Mouse (Mus musculus) layer of hippocampus, postnatal 25 days (tissue): ENCODE results near the gene Figla. TPM values are rescaled to one million over a fixed set of nuclear protein-coding genes. Genes with fewer than 3 reads are reported as not detected.
"Not testable (repeated sequence)": the region's sequence is repeated elsewhere in the genome, so short reads cannot be mapped to it uniquely, and the experiment has no call there.

Experiments
- DNase-seq, 2 experiments: peaks; one replicate each; pipeline ENCODE4 v3.0.0; 2022; ENCODE audit warnings: mixed read lengths in 2 of 2, low spot score in 1 of 2; ENCODE audit errors: extremely low spot score in 1 of 2
- total RNA-seq, 2 experiments: library from RNA; stranded (reverse); gene quantifications; 2 replicates each; pipeline ENCODE4 v1.2.3; 2021

Figla gene
- total RNA-seq = not detected

DNA sequence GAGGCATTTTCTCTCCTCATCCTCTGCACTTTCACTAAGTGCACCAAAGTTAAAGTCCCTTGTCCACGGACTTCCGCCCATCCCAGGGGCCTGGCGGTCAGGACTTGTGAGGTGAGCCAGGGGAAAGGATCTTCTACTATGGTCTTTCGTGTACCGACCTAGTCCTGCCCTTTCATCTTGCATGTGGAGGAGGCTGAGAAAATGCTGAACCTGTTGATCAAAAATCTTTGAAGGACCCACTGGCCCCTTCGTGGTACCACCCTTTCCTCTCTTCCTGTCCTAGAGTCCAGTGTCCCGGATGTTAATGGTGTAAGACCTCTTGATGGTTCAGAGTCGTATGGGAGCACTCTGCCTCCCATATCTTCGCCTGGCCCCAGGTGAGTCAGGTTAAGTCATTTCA, at the start of gene Figla:
Figla (plus strand) TSS at position 301 of the 400 bp plus-strand sequence.
- DNase-seq = no peak

DNA sequence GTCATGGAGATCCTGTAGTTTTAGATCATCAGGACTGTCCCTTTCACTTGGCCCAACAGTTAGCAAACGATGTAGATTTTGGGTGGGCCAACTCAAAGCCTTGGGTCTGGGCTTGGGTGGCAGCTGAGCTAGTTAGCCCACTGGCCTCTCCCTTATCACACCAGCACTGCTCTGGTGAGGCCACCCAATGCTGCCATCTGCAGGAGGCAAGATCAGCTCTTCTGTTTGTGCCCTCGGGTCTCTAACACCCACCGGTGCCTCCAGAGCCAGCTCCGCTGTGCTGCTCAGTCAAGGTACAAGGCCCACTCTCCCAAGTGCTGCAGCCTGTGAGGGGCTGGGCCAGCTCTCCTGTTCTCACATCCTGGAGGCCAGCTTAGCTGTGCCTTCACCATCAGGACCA, 49.3 kb upstream of the Figla start:
- no peak for DNase-seq

DNA sequence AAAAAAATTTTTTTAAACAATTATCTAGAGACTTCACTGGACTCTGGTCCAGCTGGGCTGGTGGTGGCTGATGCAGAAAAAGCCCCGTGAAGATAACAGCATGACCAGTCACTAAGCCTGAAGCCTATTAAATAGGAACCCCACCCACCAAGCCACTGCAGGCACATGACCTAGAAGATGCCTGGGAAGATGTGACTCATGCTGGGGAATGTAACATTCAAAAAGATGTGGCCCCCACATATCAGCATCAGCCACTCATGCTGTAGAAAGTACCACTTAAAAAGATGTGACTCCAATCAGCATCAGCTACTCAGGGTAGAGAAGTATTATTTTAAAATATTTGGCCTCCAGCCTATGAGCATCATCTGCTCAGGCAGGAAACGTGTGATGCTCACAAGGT, 46.1 kb upstream of the Figla start:
- DNase-seq = no peak

DNA sequence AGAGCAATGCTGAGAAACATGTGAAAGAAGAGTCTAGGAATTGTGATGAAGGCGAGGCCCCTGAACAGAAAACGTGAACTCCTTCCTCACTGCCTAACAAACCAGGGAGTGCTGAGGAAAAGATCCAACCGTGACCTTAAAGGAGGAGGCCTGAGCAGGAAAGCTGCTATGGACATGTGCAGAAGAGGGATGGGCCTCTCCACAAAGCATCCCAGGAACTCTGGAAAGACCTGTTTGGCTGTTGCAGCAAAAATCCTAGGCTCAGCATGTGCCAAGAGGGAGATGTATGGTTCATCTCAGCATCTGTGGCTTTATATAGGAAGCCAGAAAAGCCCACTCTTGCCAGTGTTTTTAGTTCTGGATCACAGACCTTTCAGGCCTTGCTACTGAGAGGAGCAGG, 43.3 kb upstream of the Figla start:
- no peak for DNase-seq

DNA sequence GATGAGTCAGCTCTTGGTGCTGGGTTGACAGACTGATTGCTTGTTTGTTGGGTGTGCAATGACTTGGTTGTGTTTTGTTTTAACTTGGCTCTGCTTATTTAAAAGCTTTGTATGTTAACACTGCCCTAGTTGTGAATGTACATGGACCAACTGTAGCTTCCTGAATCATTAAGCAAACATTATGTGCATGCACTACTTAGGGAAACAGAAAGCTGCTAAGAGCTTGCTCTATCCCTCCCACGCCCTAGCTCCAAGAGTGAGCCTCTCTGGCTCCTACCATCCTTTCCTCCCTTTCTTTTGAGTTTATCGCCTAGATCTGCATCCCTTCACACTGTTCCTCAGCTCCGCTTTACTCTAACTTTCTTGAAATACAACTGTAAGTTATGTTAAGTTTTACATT, 42.6 kb upstream of the Figla start:
- no peak for DNase-seq

DNA sequence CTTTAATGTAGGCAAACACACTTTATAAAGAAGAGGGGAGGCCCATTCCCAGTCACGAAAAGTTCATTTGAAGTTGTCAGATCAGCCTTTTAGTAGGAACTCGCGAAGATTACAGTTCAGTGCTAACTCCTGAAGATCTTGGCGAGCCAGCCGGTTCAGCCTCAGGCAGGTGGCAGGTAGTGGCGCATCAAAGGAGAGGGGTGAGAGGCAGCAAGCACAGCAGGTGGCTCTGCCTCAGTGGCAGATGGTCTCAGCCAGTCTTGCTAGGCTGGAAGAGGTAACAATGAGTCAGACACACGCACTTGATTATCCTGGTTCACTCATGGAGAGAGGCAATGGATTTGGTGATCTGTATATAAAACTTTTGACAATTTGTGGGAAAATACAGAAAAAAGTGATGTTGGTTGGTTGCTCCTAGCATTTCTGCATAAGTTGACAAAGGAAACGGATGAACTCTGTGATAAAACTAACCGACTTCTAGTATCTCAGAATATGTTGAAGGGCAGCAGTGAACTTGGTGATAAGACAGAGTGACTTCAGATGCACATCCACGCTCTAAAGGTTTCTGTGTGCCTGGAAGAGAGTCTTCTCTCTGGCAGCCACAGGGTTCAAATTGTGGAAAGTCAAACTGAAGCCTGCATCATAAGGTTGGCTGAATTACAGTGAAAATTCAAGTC, 40.9 kb upstream of the Figla start:
- no peak for DNase-seq

DNA sequence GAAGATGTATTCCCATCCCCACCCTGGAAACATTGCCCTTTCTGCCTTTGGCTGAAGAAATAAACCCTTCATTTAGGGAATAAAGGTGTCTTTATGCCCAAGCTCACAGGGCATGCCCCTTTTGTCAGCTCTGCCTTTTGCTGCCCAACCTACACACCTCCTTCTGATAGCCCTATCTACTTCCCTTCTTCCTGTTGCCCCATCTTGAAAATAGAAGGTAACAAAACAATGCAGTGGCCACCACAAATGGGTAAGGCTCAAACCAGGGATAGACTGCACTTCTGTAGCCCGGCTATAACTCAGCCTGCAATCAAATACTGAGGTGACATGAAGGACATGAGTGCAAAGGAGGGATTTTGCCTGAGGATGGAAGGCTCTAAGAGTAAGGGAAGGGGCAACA, 40.2 kb upstream of the Figla start:
- no peak for DNase-seq

DNA sequence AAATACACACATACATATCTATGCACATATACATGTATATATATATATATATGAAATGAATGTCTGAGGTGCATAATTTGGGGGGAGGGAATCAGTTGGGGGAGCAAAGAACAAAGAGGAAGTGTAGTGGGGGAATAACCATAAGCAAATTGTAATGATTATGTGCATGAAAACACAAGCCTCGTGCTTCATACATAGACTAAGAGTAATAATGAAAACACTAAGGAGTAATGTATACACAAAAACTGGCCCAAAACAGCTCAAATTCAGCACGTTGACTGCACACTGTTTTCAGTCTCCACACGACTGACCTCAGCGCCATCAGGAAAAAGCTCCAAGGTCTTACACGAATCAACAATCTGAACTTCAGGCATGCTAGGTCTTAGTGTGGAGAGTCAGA, 39.7 kb upstream of the Figla start:
- no peak for DNase-seq

DNA sequence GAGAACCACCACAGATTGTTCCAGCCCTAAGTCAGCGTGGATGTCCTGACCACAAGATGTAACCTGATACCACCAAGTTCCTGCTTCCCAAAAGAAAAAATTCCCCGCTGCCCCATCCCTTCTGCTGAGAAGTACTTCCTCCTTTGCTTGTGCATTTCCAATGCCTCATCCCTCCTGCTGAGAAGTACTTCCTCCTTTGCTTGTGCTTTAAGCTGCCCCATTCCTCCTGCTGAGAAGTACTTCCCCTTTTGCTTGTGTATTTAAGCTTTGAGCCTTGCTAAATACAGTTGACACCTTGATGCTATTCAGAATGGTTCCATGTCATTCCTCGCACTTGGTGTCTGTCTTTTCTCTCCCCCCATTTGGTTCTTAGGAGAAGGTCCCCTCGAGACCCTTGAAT, 37.2 kb upstream of the Figla start:
- DNase-seq = not testable (repeated sequence)

DNA sequence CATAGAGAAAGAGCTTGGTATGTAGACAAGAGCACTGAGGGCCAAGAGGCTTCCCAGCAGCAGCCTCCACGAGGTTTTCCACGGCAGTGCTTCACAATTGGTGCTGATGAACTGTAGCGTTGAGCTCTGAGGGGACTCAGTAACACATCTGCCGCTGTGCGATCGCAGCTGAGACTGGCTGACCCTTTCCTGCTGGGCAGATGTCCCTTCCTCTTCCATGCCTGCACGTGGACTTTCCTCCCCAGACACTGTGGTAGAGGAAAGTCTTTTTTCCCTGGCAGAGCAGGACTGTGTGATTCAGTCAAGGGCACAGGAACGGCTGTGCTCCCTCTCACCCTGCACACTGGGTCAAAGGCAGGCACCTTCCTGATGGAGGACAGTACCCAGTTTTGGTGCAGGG, 31.6 kb upstream of the Figla start:
- DNase-seq = no peak

DNA sequence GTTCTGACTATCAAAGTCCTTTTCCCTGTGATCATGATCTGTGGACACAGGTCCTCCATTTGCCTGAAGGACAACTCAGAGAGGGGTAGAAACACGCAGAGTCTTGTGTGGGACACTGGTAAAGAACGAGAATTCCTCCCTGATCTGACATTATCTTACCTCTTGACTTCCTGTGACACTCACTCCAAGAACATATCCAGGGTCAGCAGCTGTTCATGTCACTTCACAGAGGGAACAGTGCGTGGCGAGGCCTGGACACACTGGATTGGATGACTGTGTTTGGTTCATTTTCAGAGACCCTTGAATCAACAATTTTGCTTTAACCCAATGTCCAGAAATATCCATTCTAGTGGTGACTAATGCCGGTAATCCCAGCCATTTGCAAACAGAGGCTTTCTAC, 26.4 kb upstream of the Figla start:
- not testable (repeated sequence) for DNase-seq

DNA sequence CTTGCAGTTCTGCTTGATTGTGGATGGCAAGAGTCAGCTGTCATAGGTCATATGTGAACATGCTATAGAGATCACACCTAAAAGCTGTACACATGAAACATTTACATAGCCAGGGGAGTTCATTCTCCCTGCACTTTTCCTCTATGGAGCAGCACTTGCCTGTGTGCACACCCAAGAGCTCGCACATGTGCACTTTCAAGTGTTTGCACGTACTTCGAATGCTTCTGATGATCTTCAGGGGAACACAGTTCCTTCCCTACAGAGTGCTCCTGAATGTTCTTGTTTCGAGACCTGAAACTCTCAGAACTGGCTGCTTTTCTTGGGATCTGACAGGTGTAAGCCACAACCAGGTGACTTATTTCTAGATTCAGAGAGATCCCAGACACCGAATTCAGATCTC, 25.2 kb upstream of the Figla start:
- DNase-seq = not testable (repeated sequence)

DNA sequence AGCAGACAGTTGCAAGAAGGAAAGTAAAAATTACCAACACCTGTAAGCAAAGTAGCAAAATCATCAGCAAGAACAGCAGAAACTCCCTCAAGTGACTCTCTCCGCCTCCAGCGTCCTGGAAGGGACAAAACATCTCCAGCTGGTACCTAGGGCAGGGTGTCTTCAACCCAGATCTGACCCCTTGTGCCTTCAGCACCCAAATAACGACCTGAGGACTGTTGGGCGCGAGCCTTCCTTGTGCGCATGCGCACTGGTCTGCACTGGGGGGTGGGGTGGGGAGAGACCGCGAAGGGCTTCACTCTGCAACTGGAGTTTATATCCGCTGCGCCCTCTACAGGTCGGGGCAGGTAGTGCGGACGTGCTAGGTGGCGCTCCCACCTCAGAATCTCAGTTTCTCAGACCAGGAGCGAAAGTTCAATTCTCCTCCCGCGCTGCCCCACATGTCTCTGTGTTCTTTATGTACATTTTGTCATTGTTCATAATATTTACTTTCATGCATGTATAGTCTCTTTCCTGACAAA, 12.5 kb upstream of the Figla start:
- DNase-seq = no peak

DNA sequence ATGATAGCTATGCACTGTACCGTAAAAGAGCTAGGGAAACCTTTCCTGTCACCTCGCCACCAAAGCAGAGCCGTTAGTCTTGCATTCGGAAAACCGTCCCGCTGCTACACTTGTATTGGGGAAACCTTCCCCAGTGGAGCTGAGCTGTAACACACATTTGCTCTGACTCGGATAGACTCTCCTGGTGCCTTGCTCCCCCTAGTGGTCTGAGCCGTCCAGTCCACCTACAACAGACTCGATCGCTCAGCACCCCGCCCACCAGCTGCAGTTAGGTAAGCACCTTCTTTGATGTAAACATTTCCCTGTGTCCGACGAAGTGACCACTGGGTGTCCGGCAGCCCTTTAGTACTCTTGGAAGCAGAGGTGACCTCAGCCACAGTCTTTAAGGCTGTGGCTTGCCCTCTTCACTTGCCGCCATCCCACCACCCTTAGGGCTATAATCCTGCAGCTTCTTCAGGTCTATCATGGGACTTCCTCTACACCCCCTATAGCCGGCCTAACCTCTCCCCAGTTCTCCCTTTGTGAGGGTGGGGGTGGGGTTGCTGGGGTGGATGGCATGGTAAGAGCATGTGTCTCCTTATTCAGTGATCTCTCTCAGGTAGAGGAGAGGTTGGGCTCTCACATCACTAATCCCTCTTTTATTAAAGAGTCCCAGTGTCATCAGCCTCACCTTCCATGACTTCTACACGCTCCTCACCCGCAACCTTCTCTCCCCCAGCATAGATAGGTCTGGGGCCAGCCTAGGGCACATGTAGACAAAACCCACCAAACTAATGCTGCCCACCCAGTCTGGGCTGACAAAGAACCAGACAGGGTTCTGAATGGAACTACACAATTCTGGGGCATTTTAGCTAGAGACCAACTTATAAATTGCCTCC, 11.5 kb upstream of the Figla start:
- peak; percentile 35 to 73 for DNase-seq

DNA sequence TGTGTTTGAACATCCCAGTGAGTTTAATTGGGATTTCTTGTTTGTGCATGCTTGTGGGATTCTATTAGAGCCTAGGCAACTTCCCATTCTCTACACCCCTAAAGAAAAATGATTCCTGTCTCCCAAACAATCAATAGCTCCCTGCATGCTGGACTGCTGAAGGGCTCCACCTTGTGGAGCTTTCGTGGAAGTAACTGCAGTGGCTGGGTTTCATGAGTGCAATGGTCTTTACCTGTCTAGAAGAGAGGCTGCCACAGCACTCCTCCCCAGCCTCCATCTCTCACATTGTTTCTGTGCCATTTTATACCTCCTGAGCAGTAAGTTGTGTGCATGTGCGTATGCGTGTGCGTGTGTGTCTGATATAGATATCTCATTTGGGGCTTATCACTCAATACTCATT, 6.0 kb upstream of the Figla start:
- peak in 1 of 2 experiments; percentile 48 for DNase-seq

DNA sequence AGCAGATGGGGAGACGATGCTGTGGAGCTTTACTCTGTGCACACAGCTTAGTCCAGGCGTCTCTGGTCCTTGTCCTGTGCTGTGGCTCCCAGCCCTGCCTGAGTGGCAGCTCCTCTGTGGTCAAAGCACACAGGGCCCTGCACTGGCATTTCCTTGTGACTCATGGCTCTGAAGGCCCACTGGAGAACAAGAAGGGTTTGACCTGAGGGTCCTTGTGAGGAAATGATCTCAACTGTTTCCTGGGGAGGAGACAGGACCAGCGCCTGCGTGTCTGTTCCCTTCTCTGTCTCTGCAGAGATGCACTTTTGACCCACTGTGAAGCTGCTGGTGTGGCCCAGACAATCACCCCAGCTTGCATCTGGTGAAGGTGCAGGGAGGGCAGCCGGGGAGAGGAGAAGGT, 1.2 kb upstream of the Figla start:
- DNase-seq = not testable (repeated sequence)

DNA sequence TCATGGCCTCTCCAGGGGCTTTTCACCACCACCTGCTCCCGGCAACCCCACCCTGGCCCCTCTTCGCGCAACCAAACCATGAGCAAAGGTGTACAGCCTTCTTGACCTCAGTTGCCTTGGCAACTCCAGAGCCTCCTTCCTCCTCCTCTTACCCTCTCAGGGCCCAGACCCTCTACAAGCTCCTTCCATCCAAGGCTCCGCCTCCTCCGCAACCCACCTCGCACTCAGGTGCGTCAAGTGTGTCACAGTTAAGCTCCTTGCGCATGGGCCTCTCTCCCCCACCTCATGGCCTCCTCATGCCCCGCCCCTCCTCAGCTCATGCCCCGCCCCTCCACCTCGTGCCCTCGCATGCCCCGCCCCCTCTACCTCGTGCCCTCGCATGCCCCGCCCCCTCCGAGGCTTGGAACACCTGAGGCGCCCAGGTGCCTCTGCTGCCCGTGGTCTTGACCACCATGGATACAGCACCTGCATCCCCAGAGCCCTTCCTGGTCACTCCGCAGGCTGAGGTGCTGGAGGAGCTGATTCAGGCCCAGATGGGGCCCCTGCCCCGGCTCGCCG, 901 bp downstream of the Figla start:
- no peak for DNase-seq

DNA sequence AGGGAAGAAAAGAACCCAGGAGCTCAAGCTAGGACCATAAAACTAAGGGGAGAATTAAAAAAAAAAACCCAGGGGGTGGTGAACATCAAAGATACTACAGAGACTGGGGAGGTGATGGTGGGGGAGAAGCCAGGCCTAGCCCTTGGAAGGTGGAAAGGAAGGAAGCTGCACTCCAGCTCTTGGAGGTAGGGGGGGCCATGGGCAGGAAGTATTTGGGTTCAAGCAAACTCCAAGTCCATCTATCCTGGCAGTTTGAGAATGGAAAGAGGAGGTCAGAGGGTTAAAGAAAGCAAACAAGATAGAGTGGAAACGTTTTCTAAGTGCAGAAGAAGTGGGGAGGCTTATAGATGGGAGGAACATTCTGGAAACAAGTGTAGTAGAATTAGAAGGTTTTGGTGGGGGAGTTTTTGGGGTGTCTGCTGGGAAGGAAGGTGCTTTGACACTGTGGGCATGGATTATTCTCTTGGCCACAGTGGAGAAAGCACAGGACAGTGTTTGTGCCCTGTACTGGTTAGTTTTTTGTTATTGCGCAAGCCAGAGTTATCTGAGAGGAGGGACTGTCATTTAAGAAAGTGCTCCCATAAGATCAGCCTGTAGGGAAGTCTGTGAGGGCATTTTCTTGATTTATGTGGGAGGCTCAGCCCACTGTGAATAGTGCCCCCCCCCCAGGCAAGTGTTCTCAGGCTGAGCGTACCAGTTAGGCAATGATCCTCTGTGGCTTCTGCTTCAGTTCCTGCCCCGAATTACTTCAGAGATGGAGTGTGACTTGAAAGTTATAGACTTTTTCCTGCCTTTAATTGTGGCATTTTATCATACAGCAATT, 3.7 kb downstream of the Figla start:
- no peak for DNase-seq

DNA sequence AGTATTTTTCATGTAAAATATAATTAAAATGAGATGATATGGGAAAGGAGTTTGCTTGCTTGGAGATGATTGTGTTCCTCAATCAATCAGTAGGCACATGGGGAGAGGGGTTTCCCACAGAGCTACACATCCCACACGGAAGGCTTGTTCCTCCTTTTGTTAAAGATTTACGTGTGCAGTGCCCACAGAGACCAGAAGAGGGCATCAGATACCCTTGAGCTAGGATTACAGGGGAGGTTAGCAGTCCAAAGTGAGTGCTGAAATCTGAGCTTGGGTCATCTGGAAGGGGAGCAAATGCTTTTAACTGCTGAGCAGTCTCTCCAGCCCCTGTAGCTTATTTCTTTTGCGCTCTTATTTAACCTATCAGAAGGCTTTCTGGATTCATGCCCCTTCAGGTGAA, 5.0 kb downstream of the Figla start:
- DNase-seq = peak in 1 of 2 experiments; percentile 44

DNA sequence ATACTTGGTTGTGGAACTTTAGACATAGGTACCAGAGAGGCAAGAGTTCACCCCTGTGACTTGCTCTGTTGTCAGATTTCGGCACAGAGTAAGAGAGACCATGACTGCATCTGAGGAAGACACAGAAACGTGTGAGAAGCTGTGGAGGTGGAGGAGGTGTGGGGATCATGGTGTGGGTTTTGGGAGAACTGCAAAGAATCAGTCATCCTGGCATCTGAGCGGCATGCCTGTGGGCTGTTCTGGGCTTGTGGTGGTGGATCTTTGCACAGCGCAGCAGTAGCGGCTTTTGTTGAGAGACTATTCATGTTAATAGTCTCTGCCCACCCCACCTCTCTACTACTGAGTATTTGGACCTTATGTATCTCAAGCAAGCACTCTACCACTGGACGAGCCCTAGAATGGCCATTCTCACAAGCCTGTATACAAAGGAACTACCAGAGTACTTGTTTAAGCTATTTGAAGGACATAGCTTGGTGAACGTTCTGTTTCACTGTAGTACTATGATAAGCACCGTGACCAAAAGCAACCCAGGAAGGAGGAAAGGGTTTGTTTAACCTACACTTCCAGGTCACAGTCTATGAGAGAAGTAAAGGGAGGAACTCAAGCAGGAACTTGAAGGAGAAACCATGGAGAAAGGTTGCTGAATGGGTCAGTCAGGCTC, 10.8 kb downstream of the Figla start:
- no peak for DNase-seq
